ENCODE assay signal across 8 mouse cellular contexts in the genomic region with DNA sequence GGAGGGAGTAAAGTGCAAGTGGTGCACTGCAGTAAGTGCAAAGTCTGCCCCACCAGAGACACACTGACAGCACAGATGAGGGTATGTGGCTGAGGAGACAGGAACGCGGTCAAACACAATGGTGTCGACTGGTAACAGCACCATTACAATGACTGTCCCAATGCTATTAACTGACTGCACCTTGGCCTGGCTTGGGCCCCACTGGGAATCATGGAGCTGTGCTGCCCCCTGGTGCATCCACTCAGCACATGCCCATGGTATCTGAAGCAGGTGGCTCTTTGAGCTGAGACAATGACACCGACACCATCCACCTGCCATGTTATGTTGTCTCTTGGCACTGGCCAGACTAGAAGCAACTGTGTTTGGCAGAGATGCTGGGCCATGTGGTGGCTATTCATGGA. TPM values are rescaled to one million over a fixed set of nuclear protein-coding genes. Genes with fewer than 3 reads are reported as not detected.
A peak's percentile ranks its signal among the peaks of the same experiment; 100 is the strongest.
DNase-seq lines count a peak whose midpoint lies in the region; ATAC-seq and TF ChIP-seq lines count a peak whose summit lies in the region.

No protein-coding gene starts in this region.

- WGBS in forebrain, embryonic 10.5 days: 61% methylated on average over 4 of the region's 4 CpGs
- WGBS in heart, embryonic 16.5 days: 51% methylated on average over 4 of the region's 4 CpGs
- 55% methylated on average over 4 of the region's 4 CpGs for WGBS in kidney, postnatal 0 days
- WGBS in liver, embryonic 16.5 days (ENCODE audit: insufficient replicate concordance): 72% methylated on average over 4 of the region's 4 CpGs
- 50% methylated on average over 4 of the region's 4 CpGs for whole genome bisulfite sequencing in neural tube, embryonic 12.5 days
- 94% methylated on average over 4 of the region's 4 CpGs for WGBS in thymus, adult 2 months

- H3K9me3 ChIP-seq in E14TG2a.4 (ENCODE audit: low read length): no peaks in the 10 kb centered on the region
- no peaks in the 10 kb centered on the region for H3K9me3 ChIP-seq in forebrain, embryonic 10.5 days
- no peaks in the 10 kb centered on the region for H3K9me3 ChIP-seq in heart, embryonic 16.5 days (replicated peaks; ENCODE audit: control insufficient read depth, low read length)
- no peaks in the 10 kb centered on the region for H3K9me3 ChIP-seq in kidney, postnatal 0 days (replicated peaks; ENCODE audit: low read length)
- H3K9me3 ChIP-seq in liver, embryonic 16.5 days (replicated peaks; ENCODE audit: control insufficient read depth, low read length): no peaks in the 10 kb centered on the region
- no peaks in the 10 kb centered on the region for H3K9me3 ChIP-seq in neural tube, embryonic 12.5 days

- H3K4me2 ChIP-seq in heart, embryonic 16.5 days (ENCODE audit: low read depth, low read length): no peak overlapping the region
- H3K4me2 ChIP-seq in kidney, postnatal 0 days (ENCODE audit: low read length): no peak overlapping the region
- no peak overlapping the region for H3K4me2 ChIP-seq in liver, embryonic 16.5 days (ENCODE audit: low read depth, low read length)
- H3K4me2 ChIP-seq in neural tube, embryonic 12.5 days (replicated peaks): no peak overlapping the region

- no peak overlapping the region for H3K9ac ChIP-seq in heart, embryonic 16.5 days (ENCODE audit: low read length)
- H3K9ac ChIP-seq in kidney, postnatal 0 days (ENCODE audit: low read depth, low read length): no peak overlapping the region
- no peak overlapping the region for H3K9ac ChIP-seq in liver, embryonic 16.5 days (ENCODE audit: low read depth, low read length)
- no peak overlapping the region for H3K9ac ChIP-seq in neural tube, embryonic 12.5 days

- H3K4me1 ChIP-seq in E14TG2a.4 (replicated peaks; ENCODE audit: low read depth, low read length): peaks cover 25% of the 10 kb centered on the region
- no peaks in the 10 kb centered on the region for H3K4me1 ChIP-seq in forebrain, embryonic 10.5 days
- no peaks in the 10 kb centered on the region for H3K4me1 ChIP-seq in heart, embryonic 16.5 days (ENCODE audit: control insufficient read depth, insufficient read depth, low read length)
- no peaks in the 10 kb centered on the region for H3K4me1 ChIP-seq in kidney, postnatal 0 days (replicated peaks; ENCODE audit: insufficient read depth, low read length)
- no peaks in the 10 kb centered on the region for H3K4me1 ChIP-seq in liver, embryonic 16.5 days (ENCODE audit: control insufficient read depth, low read depth, low read length)
- no peaks in the 10 kb centered on the region for H3K4me1 ChIP-seq in neural tube, embryonic 12.5 days
- H3K4me1 ChIP-seq in thymus, adult 2 months (replicated peaks; ENCODE audit: control insufficient read depth, insufficient read depth, low read length): no peaks in the 10 kb centered on the region

- peak; percentile 77 for ATAC-seq in heart, embryonic 16.5 days (replicated peaks; ENCODE audit: extremely low read depth, insufficient read depth, low FRiP score)
- peak; percentile 90 for ATAC-seq in kidney, postnatal 0 days (replicated peaks; ENCODE audit: low FRiP score, low read depth)
- peak; percentile 64 for ATAC-seq in liver, embryonic 16.5 days (ENCODE audit: low read depth)
- peak; percentile 89 for ATAC-seq in neural tube, embryonic 12.5 days (ENCODE audit: low FRiP score, low read depth)

- peak; percentile 98 for DNase-seq in brain, adult 2 months (ENCODE audit: low read depth, low spot score)
- peak; percentile 36 for DNase-seq in forebrain, embryonic 10.5 days (ENCODE audit: extremely low spot score, low spot score)
- DNase-seq in kidney, postnatal 0 days (ENCODE audit: low spot score): peak; percentile 70
- DNase-seq in thymus, adult 2 months: peak; percentile 53

- no peak overlapping the region for H3K4me3 ChIP-seq in E14TG2a.4 (replicated peaks; ENCODE audit: low read length)
- H3K4me3 ChIP-seq in forebrain, embryonic 10.5 days: no peak overlapping the region
- no peak overlapping the region for H3K4me3 ChIP-seq in heart, embryonic 16.5 days (ENCODE audit: low read length)
- no peak overlapping the region for H3K4me3 ChIP-seq in kidney, postnatal 0 days (replicated peaks; ENCODE audit: low read depth, low read length)
- no peak overlapping the region for H3K4me3 ChIP-seq in liver, embryonic 16.5 days (ENCODE audit: low read depth, low read length)
- no peak overlapping the region for H3K4me3 ChIP-seq in neural tube, embryonic 12.5 days
- no peak overlapping the region for H3K4me3 ChIP-seq in thymus, adult 2 months (ENCODE audit: control insufficient read depth, insufficient read depth, low read length)

- H3K27me3 ChIP-seq in E14TG2a.4 (ENCODE audit: insufficient read depth, low read length): no peaks in the 10 kb centered on the region
- H3K27me3 ChIP-seq in forebrain, embryonic 10.5 days (ENCODE audit: poor library complexity, severe bottlenecking): no peaks in the 10 kb centered on the region
- no peaks in the 10 kb centered on the region for H3K27me3 ChIP-seq in heart, embryonic 16.5 days (ENCODE audit: control insufficient read depth, insufficient read depth, low read length)
- no peaks in the 10 kb centered on the region for H3K27me3 ChIP-seq in kidney, postnatal 0 days (ENCODE audit: insufficient read depth, low read length)
- H3K27me3 ChIP-seq in liver, embryonic 16.5 days (ENCODE audit: control insufficient read depth, insufficient read depth, low read depth, low read length): no peaks in the 10 kb centered on the region
- H3K27me3 ChIP-seq in neural tube, embryonic 12.5 days (replicated peaks): no peaks in the 10 kb centered on the region
- H3K27me3 ChIP-seq in thymus, adult 2 months (ENCODE audit: control insufficient read depth, insufficient read depth, low read length): no peaks in the 10 kb centered on the region

- no peak for TF ChIP-seq POLR2A in thymus, adult 2 months (IDR thresholded peaks at IDR 0.05; ENCODE audit: control insufficient read depth, extremely low read depth, insufficient read depth, low read length, poor library complexity)

- no peak overlapping the region for H3K27ac ChIP-seq in forebrain, embryonic 10.5 days
- no peak overlapping the region for H3K27ac ChIP-seq in heart, embryonic 16.5 days (ENCODE audit: low read length)
- H3K27ac ChIP-seq in kidney, postnatal 0 days: no peak overlapping the region
- no peak overlapping the region for H3K27ac ChIP-seq in liver, embryonic 16.5 days (ENCODE audit: low read length)
- H3K27ac ChIP-seq in neural tube, embryonic 12.5 days: no peak overlapping the region
- no peak overlapping the region for H3K27ac ChIP-seq in thymus, adult 2 months (ENCODE audit: control insufficient read depth, insufficient read depth, low read length)

- peaks cover 85% of the 10 kb centered on the region for H3K36me3 ChIP-seq in E14TG2a.4 (ENCODE audit: insufficient read depth, low read length)
- peaks cover 81% of the 10 kb centered on the region for H3K36me3 ChIP-seq in forebrain, embryonic 10.5 days (replicated peaks)
- H3K36me3 ChIP-seq in heart, embryonic 16.5 days (ENCODE audit: control insufficient read depth, insufficient read depth): peaks cover 38% of the 10 kb centered on the region
- H3K36me3 ChIP-seq in kidney, postnatal 0 days (ENCODE audit: insufficient read depth, low read length): peaks cover 34% of the 10 kb centered on the region
- H3K36me3 ChIP-seq in liver, embryonic 16.5 days (ENCODE audit: control insufficient read depth, insufficient read depth): peaks cover 32% of the 10 kb centered on the region
- peaks cover 44% of the 10 kb centered on the region for H3K36me3 ChIP-seq in neural tube, embryonic 12.5 days
- peaks cover 75% of the 10 kb centered on the region for H3K36me3 ChIP-seq in thymus, adult 2 months (ENCODE audit: control insufficient read depth, insufficient read depth, low read length)

- TF ChIP-seq CTCF in E14TG2a.4 (conservative IDR thresholded peaks at IDR 0.05; ENCODE audit: low read length): peak; percentile 54
- peak; percentile 81 for TF ChIP-seq CTCF in kidney, postnatal 0 days (IDR thresholded peaks at IDR 0.05; ENCODE audit: low read depth)
- 0 out of 2 replicates have a peak, but pooled peaks have one; percentile 36 for TF ChIP-seq CTCF in thymus, adult 2 months (IDR thresholded peaks at IDR 0.05; ENCODE audit: borderline replicate concordance, control insufficient read depth, extremely low read depth, insufficient read depth, low read length, poor library complexity)

RNA-seq across cellular contexts. Expression of gene Hbp1, which starts 23.7 kb away (rescaled TPM):
- 69.6 and 70.4 TPM in 2 replicates for polyA plus RNA-seq in forebrain, embryonic 10.5 days (2016; fragmentation: Nextera tagmentation; extraction: Ambion mirVana)
- polyA plus RNA-seq in heart, embryonic 16.5 days (2015; fragmentation: Nextera tagmentation; extraction: Ambion mirVana): 105 and 107 TPM in 2 replicates
- polyA plus RNA-seq in kidney, postnatal 0 days (2015; fragmentation: Nextera tagmentation; extraction: Ambion mirVana): 119 and 122 TPM in 2 replicates
- polyA plus RNA-seq in liver, embryonic 16.5 days (2015; fragmentation: Nextera tagmentation; extraction: Ambion mirVana): 51.5 and 58.8 TPM in 2 replicates
- polyA plus RNA-seq in neural tube, embryonic 12.5 days (2016; fragmentation: Nextera tagmentation; extraction: Ambion mirVana): 92.9 and 95.8 TPM in 2 replicates
- 74.9 and 94.9 TPM in 2 replicates for polyA plus RNA-seq in thymus, adult 2 months (2012; rRNA removed)

Comparison
In these comparisons a context has a peak if more than half of its experiments do, and no peak if none do; other contexts are left out.
1. DNase-seq: peak in every context shown above with its lines; median percentile 98 in brain, adult 2 months; 70 in kidney, postnatal 0 days; 53 in thymus, adult 2 months; 36 in forebrain, embryonic 10.5 days.